Mouse (Mus musculus): ENCODE measurements at regions not wholly inside any gene's neighbourhood (a gene's known extent, or its start where the extent isn't known, plus 50 kb on each side); places are given as distances from the start of the nearest gene placed in this dataset.

DNA sequence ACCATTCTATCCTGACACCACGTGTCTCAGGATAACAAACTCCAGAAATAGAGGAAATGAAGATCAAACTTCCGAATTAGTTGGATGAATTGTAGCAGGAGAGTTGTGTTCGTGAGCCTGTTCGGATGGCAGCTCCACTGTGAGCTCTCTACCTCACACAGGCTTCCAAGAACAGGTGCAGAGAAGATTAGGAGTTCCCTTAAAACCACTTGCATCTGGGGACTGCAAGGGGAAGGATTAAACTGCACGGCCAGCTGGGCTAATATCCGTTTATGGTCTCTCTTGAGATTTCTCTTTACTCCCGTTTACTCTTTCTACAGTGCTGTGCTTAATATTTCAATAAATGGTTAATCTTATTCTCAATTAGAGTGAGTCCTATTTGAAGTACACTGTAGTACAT, 54.8 kb upstream of the Bank1 start:
- peaks cover 4% of the 10 kb centered on the region for H3K4me1 ChIP-seq (replicated peaks; ENCODE audit: low read depth, low read length)
- no peaks in the 10 kb centered on the region for H3K27me3 ChIP-seq (ENCODE audit: insufficient read depth, low read length)
- H3K4me3 ChIP-seq (replicated peaks; ENCODE audit: low read length): no peak overlapping the region
- no peaks in the 10 kb centered on the region for H3K36me3 ChIP-seq (ENCODE audit: insufficient read depth, low read length)
- H3K9me3 ChIP-seq (ENCODE audit: low read length): no peaks in the 10 kb centered on the region
- TF ChIP-seq POU5F1 (IDR thresholded peaks at IDR 0.05; ENCODE audit: borderline replicate concordance, low read length) (no peak), CTCF (conservative IDR thresholded peaks at IDR 0.05; ENCODE audit: low read length) (no peak)

DNA sequence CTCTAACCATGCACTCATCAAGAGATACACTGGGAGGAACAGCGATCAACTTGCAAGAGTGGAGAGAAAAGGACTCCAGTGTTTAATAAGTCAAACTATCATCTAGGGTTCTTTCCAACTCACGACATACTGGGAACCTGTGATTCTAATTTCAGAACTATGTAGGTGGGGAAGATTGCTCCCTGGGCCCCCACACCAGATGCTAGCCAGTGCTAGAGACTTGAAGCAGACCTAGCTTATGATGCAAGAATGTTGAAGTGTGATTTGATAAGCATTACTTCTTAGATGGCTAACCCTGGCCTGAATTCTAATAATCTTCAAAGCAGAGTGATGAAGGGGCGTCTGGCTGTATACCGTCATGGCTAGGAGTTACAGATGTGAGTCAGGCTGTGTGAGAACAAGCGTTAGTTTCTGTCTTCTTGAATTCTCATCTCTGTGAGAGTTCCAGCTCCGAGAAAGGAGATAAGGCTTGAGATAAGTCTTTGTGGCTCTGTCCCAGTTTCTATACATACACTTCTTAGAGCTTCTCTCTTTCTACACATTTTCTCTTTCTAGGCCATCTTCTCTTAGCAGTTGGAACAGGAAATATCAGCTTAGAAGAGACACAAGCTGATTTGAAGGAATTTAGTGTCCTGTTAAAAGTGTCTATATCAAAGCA, 54.0 kb upstream of the Bank1 start:
- Histone ChIP-seq H3K36me3 (ENCODE audit: insufficient read depth, low read length) (no peaks in the 10 kb centered on the region), H3K27me3 (ENCODE audit: insufficient read depth, low read length) (no peaks in the 10 kb centered on the region), H3K4me3 (replicated peaks; ENCODE audit: low read length) (no peak overlapping the region), H3K4me1 (replicated peaks; ENCODE audit: low read depth, low read length) (peaks cover 4% of the 10 kb centered on the region), H3K9me3 (ENCODE audit: low read length) (no peaks in the 10 kb centered on the region)
- TF ChIP-seq NANOG (IDR thresholded peaks at IDR 0.05; ENCODE audit: borderline replicate concordance, low read length) (no peak), CTCF (conservative IDR thresholded peaks at IDR 0.05; ENCODE audit: low read length) (no peak), POU5F1 (IDR thresholded peaks at IDR 0.05; ENCODE audit: borderline replicate concordance, low read length) (no peak)

DNA sequence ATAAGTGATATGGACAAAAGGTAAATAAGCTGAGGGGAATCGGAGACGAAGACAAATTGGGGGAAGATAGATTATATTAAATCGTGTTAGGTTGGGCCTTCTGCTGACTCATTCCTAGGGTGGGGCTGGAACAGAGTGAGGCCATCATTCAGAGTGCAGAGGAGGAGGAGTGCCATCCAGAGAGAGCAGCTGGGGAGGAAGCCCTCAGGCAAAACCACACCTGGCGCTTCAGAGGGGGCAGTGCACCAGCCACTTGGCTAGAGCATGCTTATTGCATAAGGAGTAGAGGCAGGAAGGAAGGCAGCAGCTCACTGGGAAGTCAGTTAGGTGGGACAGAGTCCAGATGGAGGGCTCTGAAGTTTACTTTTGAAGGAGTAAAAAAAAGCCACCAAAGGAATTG, 51.0 kb upstream of the Bank1 start:
- TF ChIP-seq CTCF (conservative IDR thresholded peaks at IDR 0.05; ENCODE audit: low read length) (no peak), NANOG (IDR thresholded peaks at IDR 0.05; ENCODE audit: borderline replicate concordance, low read length) (no peak)
- Histone ChIP-seq H3K27me3 (ENCODE audit: insufficient read depth, low read length) (no peaks in the 10 kb centered on the region), H3K9me3 (ENCODE audit: low read length) (no peaks in the 10 kb centered on the region), H3K4me3 (replicated peaks; ENCODE audit: low read length) (no peak overlapping the region), H3K4me1 (replicated peaks; ENCODE audit: low read depth, low read length) (peaks cover 4% of the 10 kb centered on the region), H3K36me3 (ENCODE audit: insufficient read depth, low read length) (no peaks in the 10 kb centered on the region)
